Mouse (Mus musculus) urinary bladder, adult 2 months (tissue): ENCODE results near the gene Pja2. TPM values are rescaled to one million over a fixed set of nuclear protein-coding genes. Genes with fewer than 3 reads are reported as not detected.
A peak's percentile ranks its signal among the peaks of the same experiment; 100 is the strongest.
"Not testable (repeated sequence)": the region's sequence is repeated elsewhere in the genome, so short reads cannot be mapped to it uniquely, and the experiment has no call there.

Experiments used
- DNase-seq: peaks from one replicate; pipeline ENCODE4 v3.0.0; 2022; ENCODE audit warnings: low spot score
- polyA plus RNA-seq: library from polyadenylated mRNA; depleted of rRNA; stranded (reverse); fragments of >200 nt; gene quantifications from 2 replicates; pipeline ENCODE4 v1.2.3, GENCODE M21; 2012; rRNA removed

The Pja2 gene
- 54.5 and 77.3 TPM in 2 replicates for polyA plus RNA-seq

- peak; percentile 97 for DNase-seq
These were observed at the start of gene Pja2 for GRCm38 (mm10) chr17:64331898-64332769. TSS of gene Pja2 (minus strand) at chr17:64331916.

DNA sequence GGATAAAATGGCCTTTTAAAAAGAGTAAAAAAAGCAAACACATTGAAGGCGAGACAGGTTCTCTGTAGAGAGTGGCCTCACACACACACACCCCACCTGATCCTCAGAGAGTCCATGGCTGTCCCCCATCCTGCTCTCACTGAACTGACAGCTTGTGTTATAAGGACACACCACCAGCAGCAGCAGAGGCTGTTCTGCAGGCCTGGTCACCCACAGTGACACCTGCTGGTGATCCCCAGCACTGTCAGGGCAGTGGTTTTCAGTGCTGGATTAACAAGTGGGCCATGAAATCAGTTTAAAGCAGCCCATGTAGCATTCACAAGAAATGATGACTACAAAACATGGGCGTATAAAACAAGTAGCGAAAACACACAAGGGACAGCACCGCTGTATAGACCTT is 43.6 kb upstream of the Pja2 start:
- peak; percentile 44 for DNase-seq

DNA sequence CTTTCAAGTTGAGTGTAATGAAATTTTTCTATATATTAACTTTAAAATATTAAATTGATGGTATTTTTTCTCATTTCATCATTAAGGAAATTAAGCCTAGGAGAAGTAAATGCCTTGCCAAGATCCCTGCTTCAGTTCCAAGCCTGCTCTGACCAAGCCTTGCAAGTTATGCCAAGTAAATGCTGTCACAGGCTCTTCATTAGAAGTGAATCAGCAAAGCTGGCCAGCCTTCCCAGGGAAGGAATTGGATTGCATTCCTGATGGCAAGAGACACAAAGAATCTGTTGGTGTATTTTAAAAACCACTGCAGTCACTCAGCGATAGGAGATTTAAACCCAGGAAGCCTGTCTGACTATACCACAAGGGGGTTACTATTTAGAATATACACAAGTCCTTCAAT is 32.0 kb upstream of the Pja2 start:
- no peak for DNase-seq

DNA sequence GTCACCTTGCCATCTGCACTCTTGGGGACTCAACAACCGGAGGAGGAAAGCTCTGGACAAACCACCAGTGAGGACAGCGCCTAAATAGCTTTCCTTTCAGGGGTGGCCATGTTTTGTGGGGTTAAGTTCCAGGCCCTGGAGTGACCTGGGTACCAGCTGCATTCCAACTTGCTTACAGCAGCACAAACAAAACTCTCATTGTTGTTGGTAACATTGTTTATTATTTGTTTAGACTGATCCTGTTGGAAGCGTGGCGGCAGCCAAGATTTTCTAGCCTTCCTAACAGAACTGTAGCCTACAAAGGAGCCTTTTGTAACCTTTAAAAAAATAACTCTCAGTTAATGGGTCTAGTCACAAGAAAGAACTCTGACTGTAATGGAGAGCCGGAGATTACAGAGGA is 30.9 kb upstream of the Pja2 start:
- no peak for DNase-seq

DNA sequence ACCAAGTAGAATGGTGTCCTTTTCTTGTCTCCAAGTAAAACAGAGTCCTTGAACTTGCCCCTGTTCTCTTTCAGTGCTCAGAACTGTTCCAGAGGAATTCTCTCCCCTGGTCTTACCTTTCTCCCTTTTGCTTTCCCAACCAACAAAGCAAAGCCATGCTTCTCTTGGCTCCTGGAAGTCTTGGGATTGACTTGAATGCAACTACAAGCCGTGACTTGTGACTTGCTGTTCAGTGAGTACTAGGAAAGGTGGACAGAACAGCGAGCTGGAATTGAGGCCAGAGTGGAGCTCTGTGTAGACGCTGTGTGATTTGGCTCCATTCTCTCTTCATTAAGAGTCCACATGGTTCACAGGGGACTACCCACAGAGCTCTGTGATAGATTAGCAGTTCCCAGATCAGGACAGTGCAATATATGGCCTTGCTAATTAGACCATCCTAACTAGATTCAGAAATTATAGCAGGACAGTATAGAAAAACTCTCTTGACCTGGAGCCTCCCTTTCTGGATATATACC is 30.3 kb upstream of the Pja2 start:
- no peak for DNase-seq

DNA sequence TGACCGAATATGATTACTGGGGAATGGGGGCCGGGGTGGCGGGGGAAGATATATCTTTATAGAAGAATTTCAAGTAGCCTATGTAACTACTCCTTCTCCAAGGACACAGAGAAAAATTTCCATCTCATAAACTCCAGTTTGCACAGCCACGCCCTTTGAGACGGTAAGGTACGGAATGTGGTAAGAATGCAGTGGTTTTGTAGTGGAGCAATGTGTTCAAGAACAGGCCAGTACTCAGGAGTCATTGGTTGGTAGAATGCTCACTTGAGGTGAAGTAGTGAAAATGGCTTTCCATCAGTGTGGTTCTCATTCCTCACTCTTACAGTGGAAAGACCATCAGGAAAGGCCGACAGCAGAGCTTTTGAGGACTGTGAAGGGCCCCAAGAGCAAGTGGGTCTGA is 22.2 kb upstream of the Pja2 start:
- DNase-seq = no peak

DNA sequence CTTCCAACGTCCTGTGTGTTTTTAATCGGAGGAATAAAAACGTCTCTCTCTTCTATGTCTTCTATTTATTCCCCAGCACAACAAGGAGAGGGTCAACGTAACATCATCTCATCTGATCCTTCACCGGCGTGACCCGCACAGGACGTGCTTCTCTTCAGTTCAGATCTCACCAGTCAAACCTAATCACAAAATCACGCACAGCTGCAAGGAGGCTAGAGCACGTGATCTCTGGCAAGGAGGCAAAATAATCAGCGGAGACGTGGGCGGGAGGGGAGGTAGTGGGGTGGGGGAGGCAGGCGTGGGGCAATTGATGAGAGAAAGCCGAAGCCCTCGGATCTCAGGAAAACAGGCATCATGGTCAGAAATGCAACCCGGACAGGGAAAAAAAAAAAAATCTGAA is 14.4 kb upstream of the Pja2 start:
- no peak for DNase-seq

GRCm38 (mm10) chr17:64344576-64345172 is 13.0 kb upstream of the Pja2 start:
- no peak for DNase-seq

GRCm38 (mm10) chr17:64341698-64342097 is 10.0 kb upstream of the Pja2 start:
- no peak for DNase-seq

DNA sequence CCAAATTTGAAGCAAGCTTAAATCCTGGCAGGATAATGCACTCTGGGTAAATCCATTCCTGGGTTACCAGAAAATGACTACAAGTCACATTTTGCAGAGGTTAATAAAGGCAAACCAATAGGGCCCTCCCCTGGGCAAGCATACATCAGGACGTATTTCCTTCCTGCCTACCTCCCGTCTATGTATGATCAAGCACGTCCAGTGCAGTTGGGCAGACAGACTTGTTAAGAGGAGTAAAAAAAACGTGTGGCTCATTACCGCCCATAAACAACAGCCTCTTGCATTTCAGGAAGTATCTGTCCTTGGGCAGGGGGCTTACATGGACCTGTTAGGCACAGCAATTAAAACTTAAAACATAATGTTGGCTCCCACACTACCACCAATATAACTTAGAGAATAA is 8.0 kb upstream of the Pja2 start:
- DNase-seq = no peak

DNA sequence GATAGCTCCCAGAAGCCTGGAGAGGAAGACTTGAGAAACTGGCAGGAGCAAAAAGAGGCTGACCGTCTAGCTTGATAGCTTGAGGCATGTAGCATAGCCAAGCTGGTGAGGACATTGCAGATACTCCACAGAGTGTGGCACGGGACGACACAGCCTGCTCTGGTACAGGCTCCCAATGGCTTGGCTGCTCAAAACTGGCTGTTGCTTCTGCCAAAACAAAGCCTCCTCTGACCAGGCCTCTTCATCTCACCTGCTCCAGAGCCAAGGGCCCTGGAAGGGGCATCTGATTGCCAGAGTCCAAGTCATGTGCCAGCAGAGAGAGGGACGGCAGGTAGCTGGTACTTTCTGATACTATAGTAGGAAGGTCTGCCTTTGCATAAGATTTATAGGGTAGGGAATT is 5.5 kb upstream of the Pja2 start:
- DNase-seq = no peak

- DNase-seq = no peak
These were observed 2.2 kb upstream of the Pja2 start for GRCm38 (mm10) chr17:64333956-64334355.

- DNase-seq = no peak
These were observed 1.0 kb upstream of the Pja2 start for GRCm38 (mm10) chr17:64332770-64333096.

- no peak for DNase-seq
These were observed 322 bp downstream of the Pja2 start for GRCm38 (mm10) chr17:64331291-64331897.

GRCm38 (mm10) chr17:64330885-64331284 is 831 bp downstream of the Pja2 start:
- DNase-seq = no peak

DNA sequence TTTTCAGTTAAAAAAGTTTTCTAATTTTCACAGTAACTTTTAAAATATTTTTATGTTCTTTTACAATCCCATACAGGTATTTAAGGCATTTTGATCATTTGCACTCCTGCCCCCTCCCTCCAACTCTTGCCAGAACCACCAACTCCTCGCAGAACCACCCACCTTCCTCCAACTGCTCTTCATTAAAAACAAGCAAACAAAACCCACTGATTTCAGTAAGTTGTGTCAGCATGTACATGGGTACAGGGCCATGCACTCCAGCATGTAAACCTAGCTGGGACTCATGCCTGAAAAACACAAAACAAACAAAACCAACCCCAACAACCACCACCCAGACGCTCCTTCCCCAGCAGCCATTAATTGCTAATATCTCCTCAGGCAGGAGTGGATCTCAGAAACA is 7.2 kb downstream of the Pja2 start:
- no peak for DNase-seq

DNA sequence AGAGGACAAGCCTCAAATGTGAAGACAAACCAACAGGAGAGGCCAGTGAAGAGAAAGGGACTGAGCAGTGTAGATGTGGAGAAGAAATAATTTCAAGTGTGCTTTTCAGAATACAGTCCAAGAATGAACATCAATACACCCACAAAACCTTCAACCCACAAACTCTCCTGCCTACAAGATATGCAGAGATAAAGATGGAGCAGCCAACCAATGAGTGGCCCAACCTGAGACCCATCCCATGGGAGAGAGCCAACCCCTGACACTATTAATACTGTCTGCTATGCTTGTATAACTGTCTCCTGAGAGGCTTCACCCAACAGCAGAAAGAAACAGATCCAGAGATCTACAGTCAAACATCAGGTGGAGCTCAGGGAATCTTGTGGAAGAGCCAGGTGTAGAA is 16.3 kb downstream of the Pja2 start:
- DNase-seq = no peak

- not testable (repeated sequence) for DNase-seq
These were observed 17.2 kb downstream of the Pja2 start for GRCm38 (mm10) chr17:64314523-64314922.

DNA sequence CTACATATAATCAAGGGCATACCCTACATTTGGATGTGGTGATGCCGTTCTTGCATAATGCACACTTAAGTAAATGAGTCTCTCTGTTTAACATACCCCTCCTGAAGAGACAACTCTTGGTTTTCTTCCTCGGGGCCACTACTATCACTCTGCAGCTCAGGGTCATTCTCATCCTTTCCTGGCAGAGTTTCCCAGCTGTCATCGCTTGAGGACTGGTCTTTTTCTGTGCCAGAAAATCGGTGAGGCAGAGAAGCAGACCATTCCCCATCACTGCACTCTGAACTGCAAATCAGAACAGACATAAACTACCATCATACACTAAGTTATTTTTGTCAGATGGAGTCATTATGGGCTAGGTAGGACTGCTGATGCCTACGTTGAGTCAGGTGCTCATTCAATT is 34.1 kb downstream of the Pja2 start:
- DNase-seq = no peak

- no peak for DNase-seq
These were observed 39.0 kb downstream of the Pja2 start for GRCm38 (mm10) chr17:64292740-64293139.

DNA sequence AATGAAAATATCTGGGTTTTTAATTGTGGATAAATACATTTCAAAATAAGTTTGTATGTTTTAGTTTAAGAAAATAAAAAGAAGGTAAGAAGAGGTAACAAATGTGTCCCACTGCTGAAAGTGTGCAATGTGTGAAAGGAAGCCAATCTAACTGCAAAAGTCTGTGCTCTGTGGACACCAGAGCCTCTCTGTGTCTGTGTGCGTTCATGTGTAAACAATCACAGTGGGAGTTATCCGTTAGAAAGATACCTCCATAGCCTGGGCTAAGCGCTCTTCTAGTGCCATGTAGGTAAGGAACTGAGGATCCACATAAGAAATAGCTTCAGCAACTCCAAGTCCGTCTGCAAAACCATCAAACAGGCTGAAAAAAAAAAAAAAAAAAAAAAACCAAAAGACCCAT is 42.0 kb downstream of the Pja2 start:
- DNase-seq = no peak

- DNase-seq = no peak
These were observed 43.7 kb downstream of the Pja2 start for GRCm38 (mm10) chr17:64288000-64288399.

DNA sequence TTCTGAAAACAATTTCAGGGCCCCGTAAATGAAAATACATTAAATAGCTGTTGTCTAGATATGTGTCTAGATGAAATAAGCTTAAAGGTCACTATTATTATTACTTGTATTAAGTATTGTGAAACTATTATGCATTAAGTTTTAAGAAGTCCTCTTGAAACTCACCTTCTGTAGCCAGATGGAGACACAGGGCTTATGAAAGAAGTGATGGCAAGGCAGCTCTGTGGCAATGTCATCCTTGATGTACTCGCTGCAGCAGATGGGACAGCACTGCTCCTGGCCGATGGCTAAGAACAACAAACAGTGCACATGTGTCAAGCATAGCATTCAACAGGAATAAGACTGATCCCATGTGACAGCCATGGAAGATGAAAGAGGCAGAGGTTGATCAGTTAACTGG is 44.9 kb downstream of the Pja2 start:
- no peak for DNase-seq
